Mouse (Mus musculus): ENCODE measurements around the gene Tmem63c. TPM values are rescaled to one million over a fixed set of nuclear protein-coding genes. Genes with fewer than 3 reads are reported as not detected.
A peak's percentile ranks its signal among the peaks of the same experiment; 100 is the strongest.

The Tmem63c gene
- polyA plus RNA-seq, 1 experiment from 2014 or later = 0.10 TPM

DNA sequence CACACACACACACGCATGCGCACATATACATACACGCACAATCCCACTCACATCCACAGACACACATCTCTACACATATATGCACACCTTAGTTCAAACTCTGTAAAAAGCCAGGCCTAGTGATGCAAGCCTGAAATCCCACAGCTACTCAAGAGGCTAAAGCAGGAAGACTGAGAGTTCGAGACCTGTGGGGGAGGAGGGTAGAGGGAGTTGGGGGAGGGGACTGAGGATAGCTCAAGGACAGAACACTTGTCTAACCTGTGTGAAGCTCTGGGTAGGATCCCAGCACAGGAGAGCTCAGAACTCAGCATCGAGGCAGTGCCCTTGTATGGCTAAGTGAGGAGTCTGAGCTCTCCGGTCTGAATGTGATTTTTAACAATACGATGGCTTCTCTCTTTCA lies 18.3 kb upstream of the Tmem63c start:
- Histone ChIP-seq H3K9ac (no peak overlapping the region), H3K27me3 (no peaks in the 10 kb centered on the region), H3K4me2 (no peak overlapping the region), H3K4me1 (no peaks in the 10 kb centered on the region), H3K36me3 (no peaks in the 10 kb centered on the region), H3K27ac (no peak overlapping the region), H3K9me3 (replicated peaks) (no peaks in the 10 kb centered on the region), H3K4me3 (replicated peaks) (no peak overlapping the region)
- no peak for ATAC-seq (replicated peaks; ENCODE audit: low FRiP score)
- 63% methylated on average over 7 of the region's 7 CpGs for WGBS

DNA sequence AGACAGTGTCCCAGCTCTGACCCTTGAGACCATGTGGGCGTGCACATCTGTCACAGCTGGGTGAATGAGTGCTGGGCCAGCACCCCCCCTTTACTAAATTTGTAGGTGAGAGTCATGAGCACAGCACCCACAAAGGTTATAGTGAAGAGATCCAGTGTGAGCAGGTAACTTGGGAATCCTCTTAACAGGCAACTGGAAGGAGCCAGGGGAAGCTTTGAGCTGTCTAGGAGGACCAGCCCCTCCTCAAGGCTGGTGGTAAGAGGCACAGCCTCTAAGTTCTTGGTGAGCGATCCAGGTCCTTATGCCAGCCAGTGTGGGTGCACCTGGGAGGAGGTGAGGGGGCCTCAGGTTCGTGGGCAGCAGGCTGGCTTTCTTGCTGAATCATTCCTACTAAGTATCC lies 17.5 kb upstream of the Tmem63c start:
- H3K27me3 ChIP-seq = no peaks in the 10 kb centered on the region
- ATAC-seq (replicated peaks; ENCODE audit: low FRiP score) = no peak
- WGBS = 54% methylated on average over 3 of the region's 3 CpGs

DNA sequence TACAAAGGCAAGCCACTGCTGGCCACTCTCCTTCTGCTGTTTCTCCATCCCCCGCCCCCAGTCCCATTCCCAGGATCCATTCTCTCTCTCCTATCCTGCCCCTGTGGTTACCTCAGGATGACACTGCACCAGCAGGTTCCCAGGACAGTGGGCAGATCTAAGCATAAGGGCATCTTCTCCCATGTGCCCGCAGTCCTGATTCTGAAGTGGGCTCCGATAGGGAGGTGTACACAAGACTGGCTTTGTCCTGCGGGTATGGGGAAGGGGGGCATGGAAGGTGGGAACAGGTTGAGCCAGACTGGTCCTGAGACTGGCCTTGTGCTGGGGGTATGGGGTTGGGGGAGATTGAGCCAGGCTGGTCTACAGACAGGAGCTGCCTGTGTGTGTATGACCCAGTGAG lies 16.5 kb upstream of the Tmem63c start:
- 86% methylated on average over 4 of the region's 4 CpGs for WGBS
- Histone ChIP-seq H3K4me1 (no peaks in the 10 kb centered on the region), H3K9ac (no peak overlapping the region), H3K27me3 (peaks cover 4% of the 10 kb centered on the region; the same call in 1 of the 2 replicates), H3K27ac (no peak overlapping the region), H3K4me3 (replicated peaks) (no peak overlapping the region), H3K36me3 (no peaks in the 10 kb centered on the region), H3K4me2 (no peak overlapping the region), H3K9me3 (replicated peaks) (no peaks in the 10 kb centered on the region)
- ATAC-seq (replicated peaks; ENCODE audit: low FRiP score) = no peak

More for the DNA sequence above, 17.5 kb upstream of the Tmem63c start:
- no peak overlapping the region for H3K27ac ChIP-seq
- no peak overlapping the region for H3K4me3 ChIP-seq (replicated peaks)
- H3K9me3 ChIP-seq (replicated peaks) = no peaks in the 10 kb centered on the region
- no peak overlapping the region for H3K4me2 ChIP-seq
- H3K4me1 ChIP-seq = no peaks in the 10 kb centered on the region
- H3K9ac ChIP-seq = no peak overlapping the region
- H3K36me3 ChIP-seq = no peaks in the 10 kb centered on the region

DNA sequence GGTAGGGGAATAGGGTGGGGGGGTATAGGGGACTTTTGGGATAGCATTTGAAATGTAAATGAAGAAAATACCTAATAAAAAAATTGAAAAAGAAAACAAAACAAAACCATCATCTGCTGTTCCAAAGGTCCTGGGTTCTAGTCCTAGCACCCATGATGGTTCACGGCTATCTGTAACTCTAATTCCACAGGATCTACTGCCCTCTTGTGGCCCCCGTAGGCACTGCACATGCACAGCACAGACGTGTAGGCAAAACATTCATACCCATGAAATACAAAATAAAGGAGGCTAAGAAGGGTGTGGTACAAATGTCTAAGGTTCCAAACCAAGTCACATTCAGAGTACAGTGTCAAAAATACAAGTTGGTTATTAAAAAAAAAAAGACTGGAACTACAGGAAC lies 4.1 kb upstream of the Tmem63c start:
- 48% methylated on average over 3 of the region's 3 CpGs for WGBS
- no peak overlapping the region for H3K4me2 ChIP-seq
- H3K4me3 ChIP-seq (replicated peaks) = no peak overlapping the region
- no peaks in the 10 kb centered on the region for H3K36me3 ChIP-seq
- H3K9me3 ChIP-seq (replicated peaks) = no peaks in the 10 kb centered on the region
- H3K9ac ChIP-seq = no peak overlapping the region
- ATAC-seq (replicated peaks; ENCODE audit: low FRiP score) = no peak
- no peak overlapping the region for H3K27ac ChIP-seq
- H3K27me3 ChIP-seq = no peaks in the 10 kb centered on the region
- no peaks in the 10 kb centered on the region for H3K4me1 ChIP-seq

DNA sequence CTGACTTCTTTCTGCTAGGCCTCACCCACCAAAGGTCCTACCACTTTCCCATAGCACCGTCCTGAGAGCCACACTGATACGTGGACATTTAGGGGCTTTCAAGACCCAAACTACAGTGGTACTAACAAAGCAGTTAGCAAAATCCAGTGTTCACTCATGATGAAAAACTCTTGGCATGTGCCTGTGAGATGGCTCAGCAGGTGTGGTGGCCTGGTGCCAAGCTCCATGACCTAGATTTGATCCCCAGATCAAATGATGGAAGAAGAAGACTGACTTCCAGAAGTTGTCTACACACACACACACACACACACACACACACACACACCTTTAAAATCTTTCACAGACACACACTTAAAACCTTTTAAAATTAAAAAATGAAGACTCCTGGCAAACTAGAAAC lies 2.4 kb upstream of the Tmem63c start:
- WGBS = 73% methylated on average over 2 of the region's 2 CpGs
- no peak overlapping the region for H3K27ac ChIP-seq
- H3K36me3 ChIP-seq = no peaks in the 10 kb centered on the region
- no peak overlapping the region for H3K4me3 ChIP-seq (replicated peaks)
- no peak overlapping the region for H3K4me2 ChIP-seq
- no peak for ATAC-seq (replicated peaks; ENCODE audit: low FRiP score)
- no peak overlapping the region for H3K9ac ChIP-seq
- H3K4me1 ChIP-seq = no peaks in the 10 kb centered on the region
- H3K9me3 ChIP-seq (replicated peaks) = no peaks in the 10 kb centered on the region
- H3K27me3 ChIP-seq = no peaks in the 10 kb centered on the region

DNA sequence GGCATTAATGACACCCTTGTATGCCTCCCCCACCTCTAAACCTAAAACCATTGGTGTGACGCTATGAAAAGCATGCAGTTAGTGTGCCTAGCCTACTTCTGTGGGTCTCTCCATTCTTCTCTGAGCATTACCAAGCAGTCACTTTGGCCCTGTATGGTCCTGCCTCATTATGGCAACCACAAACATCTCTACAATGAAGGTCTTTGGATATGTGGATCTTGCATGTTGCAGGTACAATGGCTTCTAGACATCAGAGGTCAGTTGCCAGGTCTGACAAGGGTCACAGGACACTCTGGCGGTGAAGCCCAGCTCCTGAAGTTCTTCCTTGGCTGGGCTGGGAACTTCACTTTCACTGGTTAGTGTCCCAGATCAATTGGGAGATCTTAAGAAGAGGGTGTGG lies 866 bp downstream of the Tmem63c start:
- Histone ChIP-seq H3K27me3 (peaks cover 23% of the 10 kb centered on the region), H3K27ac (no peak overlapping the region), H3K9me3 (replicated peaks) (no peaks in the 10 kb centered on the region), H3K36me3 (no peaks in the 10 kb centered on the region), H3K4me2 (no peak overlapping the region), H3K4me1 (peaks cover 8% of the 10 kb centered on the region), H3K4me3 (replicated peaks) (no peak overlapping the region), H3K9ac (no peak overlapping the region)
- ATAC-seq (replicated peaks; ENCODE audit: low FRiP score) = no peak
- 81% methylated on average over 2 of the region's 2 CpGs for WGBS

DNA sequence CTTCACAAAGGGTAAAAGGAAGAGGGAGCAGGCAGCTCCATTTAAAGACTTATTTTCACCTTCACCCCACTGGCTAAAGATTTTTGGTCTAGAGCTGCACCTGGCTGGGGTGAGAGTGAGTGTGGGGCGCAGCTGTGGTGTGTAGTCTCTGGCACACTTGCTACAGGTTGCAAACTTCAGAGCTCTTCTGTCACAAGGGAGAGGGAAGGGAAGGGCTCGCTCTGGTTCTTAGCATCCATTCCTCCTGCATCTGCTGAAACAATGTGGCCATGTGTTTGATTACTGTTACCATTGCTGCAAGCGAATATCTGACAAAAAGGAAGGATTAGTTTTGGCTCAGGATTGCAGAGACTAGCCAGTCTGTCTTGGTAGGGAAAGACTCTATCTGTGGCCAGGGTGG lies 2.3 kb downstream of the Tmem63c start:
- no peak for ATAC-seq (replicated peaks; ENCODE audit: low FRiP score)
- no peak overlapping the region for H3K4me3 ChIP-seq (replicated peaks)
- H3K9ac ChIP-seq = no peak overlapping the region
- H3K27ac ChIP-seq = no peak overlapping the region
- H3K9me3 ChIP-seq (replicated peaks) = no peaks in the 10 kb centered on the region
- H3K27me3 ChIP-seq = peaks cover 38% of the 10 kb centered on the region
- 83% methylated on average over 3 of the region's 3 CpGs for WGBS
- H3K4me1 ChIP-seq = peaks cover 8% of the 10 kb centered on the region
- H3K36me3 ChIP-seq = no peaks in the 10 kb centered on the region
- no peak overlapping the region for H3K4me2 ChIP-seq

DNA sequence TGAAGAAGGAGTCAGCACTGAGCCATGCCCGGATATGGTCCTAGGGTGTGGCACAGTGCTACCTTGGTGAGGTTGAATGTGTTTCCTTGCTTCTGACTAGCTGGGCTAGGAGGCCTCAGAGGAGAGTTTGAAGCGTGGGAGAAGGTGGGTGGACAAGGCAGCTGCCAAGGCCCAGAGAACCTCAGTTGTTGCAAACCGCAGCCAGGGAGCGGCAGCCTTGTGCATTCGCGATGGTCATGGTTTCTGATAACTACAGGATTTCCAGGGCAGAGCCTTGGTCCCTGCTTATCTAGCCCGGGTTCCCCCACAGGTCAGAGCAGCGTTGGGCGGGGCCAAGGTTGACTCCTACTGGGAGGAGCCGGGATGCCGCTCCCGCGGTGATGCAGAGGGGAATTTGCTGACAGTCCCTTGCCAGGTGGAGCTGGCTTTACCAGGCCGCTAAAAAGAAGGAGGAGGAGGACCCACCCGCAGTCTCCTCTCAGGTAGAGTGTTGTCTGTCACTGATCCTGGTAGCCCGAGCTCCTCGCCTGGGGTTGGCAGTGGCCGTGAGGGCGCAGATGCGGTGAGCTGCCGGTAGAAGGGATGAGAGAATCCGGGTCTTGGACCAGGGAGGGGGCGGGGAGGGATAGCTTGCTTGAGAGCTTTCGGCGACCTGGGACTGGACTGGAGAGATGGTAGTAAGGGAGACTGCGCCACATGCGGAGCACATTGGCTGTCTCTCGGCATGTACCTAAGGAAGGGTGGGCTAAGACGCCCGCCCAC lies 5.2 kb downstream of the Tmem63c start:
- no peaks in the 10 kb centered on the region for H3K36me3 ChIP-seq
- H3K9ac ChIP-seq = no peak overlapping the region
- 3% methylated on average over 30 of the region's 30 CpGs for WGBS
- H3K27me3 ChIP-seq = peaks cover 40% of the 10 kb centered on the region
- ATAC-seq (replicated peaks; ENCODE audit: low FRiP score) = peak; percentile 60; the same call in 1 of the 2 replicates
- H3K9me3 ChIP-seq (replicated peaks) = no peaks in the 10 kb centered on the region
- H3K27ac ChIP-seq = no peak overlapping the region
- H3K4me2 ChIP-seq = peak overlapping the region; percentile 56
- H3K4me1 ChIP-seq = peaks cover 8% of the 10 kb centered on the region
- peak overlapping the region; percentile 25 for H3K4me3 ChIP-seq (replicated peaks)

DNA sequence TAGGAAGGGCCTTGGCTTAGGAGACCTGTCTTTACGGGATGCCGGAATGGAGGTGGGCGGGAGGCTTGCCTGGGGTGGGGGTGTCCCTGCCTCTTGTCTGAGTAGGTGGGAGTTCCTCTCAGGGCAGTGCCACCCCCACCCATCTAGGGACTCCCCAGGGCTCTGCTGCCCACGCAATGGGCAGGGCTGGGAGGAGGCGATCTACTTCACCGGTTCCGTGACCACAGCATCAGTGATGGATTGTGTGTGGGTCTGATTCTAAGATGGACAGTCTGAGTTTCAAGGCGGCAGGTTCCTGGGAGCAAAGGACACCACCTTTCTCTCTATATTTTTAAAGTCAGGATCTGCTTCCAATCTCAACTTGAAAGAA lies 5.7 kb downstream of the Tmem63c start:
- no peak overlapping the region for H3K27ac ChIP-seq
- peaks cover 8% of the 10 kb centered on the region for H3K4me1 ChIP-seq
- H3K9me3 ChIP-seq (replicated peaks) = no peaks in the 10 kb centered on the region
- H3K36me3 ChIP-seq = no peaks in the 10 kb centered on the region
- ATAC-seq (replicated peaks; ENCODE audit: low FRiP score) = no peak
- peaks cover 40% of the 10 kb centered on the region for H3K27me3 ChIP-seq
- peak overlapping the region; percentile 56 for H3K4me2 ChIP-seq
- 8% methylated on average over 8 of the region's 8 CpGs for WGBS
- peak overlapping the region; percentile 25; the same call in 1 of the 2 replicates for H3K4me3 ChIP-seq (replicated peaks)
- H3K9ac ChIP-seq = no peak overlapping the region

DNA sequence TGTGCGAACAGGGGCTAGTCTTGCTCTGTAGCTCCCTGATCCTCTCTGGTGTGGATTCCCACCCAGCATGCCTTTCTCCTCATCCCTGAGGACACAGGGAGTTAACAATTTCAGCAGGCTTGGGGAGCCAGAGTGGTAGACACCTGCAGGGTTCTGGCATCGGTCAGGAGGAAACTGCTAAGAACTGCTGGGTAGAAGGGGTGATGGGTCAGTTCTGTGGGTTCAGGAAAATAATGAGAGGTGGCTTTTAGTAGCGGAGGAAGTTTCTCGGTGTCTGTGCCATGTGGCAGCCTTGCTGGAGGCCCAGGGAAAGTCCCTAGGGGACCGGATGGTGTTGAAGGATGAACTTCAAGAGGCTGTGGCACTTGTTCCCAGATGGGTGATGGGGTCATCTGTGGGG lies 6.3 kb downstream of the Tmem63c start:
- H3K4me2 ChIP-seq = no peak overlapping the region
- H3K9me3 ChIP-seq (replicated peaks) = no peaks in the 10 kb centered on the region
- H3K27ac ChIP-seq = no peak overlapping the region
- H3K36me3 ChIP-seq = no peaks in the 10 kb centered on the region
- H3K27me3 ChIP-seq = peaks cover 40% of the 10 kb centered on the region
- H3K4me1 ChIP-seq = peaks cover 8% of the 10 kb centered on the region
- WGBS = 58% methylated on average over 5 of the region's 5 CpGs
- no peak overlapping the region for H3K4me3 ChIP-seq (replicated peaks)
- ATAC-seq (replicated peaks; ENCODE audit: low FRiP score) = no peak
- H3K9ac ChIP-seq = no peak overlapping the region

DNA sequence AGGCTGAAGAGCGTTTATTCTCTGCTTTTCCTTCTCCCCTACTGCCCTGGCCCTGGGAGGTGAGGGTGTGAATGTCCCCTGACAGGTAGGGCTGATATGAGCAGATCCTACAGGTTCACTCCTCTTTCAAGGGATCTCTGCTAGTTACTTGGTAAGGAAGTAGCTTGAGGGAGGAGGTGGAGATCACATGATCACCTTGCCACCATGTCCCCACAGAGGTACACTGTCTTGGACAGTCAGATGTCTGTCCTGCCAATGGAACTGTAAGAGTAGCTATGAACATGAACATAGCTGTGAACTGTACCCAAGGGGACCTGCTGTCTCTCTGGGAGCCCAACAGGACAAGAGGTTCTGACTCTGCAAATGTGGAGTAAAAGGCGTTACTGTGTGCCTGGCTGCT lies 6.9 kb downstream of the Tmem63c start:
- H3K4me3 ChIP-seq (replicated peaks) = no peak overlapping the region
- no peak overlapping the region for H3K9ac ChIP-seq
- WGBS = 76% methylated on average over 2 of the region's 2 CpGs

DNA sequence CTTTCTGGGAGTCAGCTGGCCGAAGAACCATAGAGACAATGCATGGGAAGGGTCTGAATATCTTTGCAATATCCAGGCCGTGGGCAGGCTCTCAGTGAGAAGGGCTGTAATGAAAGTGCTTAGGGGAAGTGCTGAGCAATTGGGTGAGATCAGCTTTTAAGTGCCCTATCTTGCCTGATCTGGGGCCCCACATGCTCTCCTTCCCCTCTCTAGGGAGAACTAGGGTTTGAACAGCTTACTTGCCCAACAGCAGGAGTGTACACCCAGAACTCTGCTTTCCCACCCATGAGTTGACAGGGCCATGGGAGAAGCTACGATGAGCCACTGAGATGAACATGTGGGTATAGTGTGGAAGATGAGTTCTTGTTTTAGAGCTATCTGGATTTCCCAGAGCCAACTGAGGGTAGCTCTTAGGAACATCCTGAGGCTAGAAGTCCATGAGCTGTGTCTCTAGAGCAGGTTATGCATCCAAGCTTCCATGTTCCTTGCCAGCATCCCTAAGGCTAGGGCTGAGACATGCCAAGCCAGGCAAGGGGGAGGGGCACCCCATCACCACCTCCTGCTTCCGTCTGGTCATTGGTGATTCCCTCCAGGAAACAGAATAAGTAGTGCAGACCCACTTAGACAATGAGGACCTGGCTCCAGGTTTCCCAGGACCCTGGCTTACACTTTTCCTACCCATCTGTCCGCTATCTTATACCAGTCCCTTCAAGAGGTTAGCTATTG lies 8.3 kb downstream of the Tmem63c start:
- H3K9me3 ChIP-seq (replicated peaks) = no peaks in the 10 kb centered on the region
- no peak overlapping the region for H3K9ac ChIP-seq
- H3K4me1 ChIP-seq = peaks cover 8% of the 10 kb centered on the region
- WGBS = 67% methylated on average over 5 of the region's 5 CpGs
- H3K4me3 ChIP-seq (replicated peaks) = no peak overlapping the region
- ATAC-seq (replicated peaks; ENCODE audit: low FRiP score) = no peak
- no peak overlapping the region for H3K4me2 ChIP-seq
- H3K27ac ChIP-seq = no peak overlapping the region
- H3K27me3 ChIP-seq = peaks cover 38% of the 10 kb centered on the region
- H3K36me3 ChIP-seq = no peaks in the 10 kb centered on the region

More for the DNA sequence above, 6.9 kb downstream of the Tmem63c start:
- Histone ChIP-seq H3K27me3 (peaks cover 40% of the 10 kb centered on the region), H3K4me2 (no peak overlapping the region), H3K4me1 (peaks cover 8% of the 10 kb centered on the region), H3K36me3 (no peaks in the 10 kb centered on the region), H3K9me3 (replicated peaks) (no peaks in the 10 kb centered on the region), H3K27ac (no peak overlapping the region)
- no peak for ATAC-seq (replicated peaks; ENCODE audit: low FRiP score)
